Comparison of ENCODE assay signal across 12 mouse cellular contexts in the genomic region with DNA sequence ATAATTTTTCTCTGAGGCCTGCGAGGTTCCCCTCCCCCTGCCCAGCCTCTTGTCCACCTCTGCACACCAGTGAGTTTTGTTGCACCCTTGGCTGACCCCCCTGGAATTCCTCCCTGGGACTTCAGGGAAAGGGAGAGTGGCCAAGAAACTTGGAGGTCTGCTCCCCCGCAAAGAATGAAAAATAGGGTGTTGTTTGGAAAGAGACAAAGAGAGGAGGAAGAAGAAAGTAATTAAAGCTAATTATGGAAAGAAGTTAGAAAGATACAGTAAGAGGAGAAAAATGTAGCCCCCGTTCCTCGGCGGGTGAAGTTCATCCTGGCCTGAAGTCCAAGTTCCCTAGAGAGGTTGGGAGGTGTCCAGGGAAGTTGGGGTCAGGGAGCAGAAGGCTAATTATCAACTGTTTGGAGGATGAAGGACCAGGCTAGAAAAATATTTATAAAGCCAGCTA.
DNase-seq lines count a peak whose midpoint lies in the region; ATAC-seq and TF ChIP-seq lines count a peak whose summit lies in the region.
"Had no signal": no experiment of that assay in that cellular context is flagged by ENCODE, and none has a peak within 500 bp of the region (broad histone marks: within the 10 kb centered on the region; RNA-seq: fewer than 3 reads in every experiment).

No protein-coding gene starts in this region.

- H3K4me1 ChIP-seq in lung, embryonic 14.5 days (ENCODE audit: insufficient read depth) = no peaks in the 10 kb centered on the region
- 0 out of 2 replicates have a peak, but pooled peaks cover 3% of the 10 kb centered on the region for H3K4me1 ChIP-seq in stomach, embryonic 15.5 days
- H3K4me1 ChIP-seq: hindbrain, embryonic 13.5 days had no signal

- H3K27me3 ChIP-seq in lung, embryonic 14.5 days (ENCODE audit: insufficient read depth, low read length) = no peaks in the 10 kb centered on the region
- H3K27me3 ChIP-seq in stomach, embryonic 15.5 days (replicated peaks) = no peaks in the 10 kb centered on the region
- H3K27me3 ChIP-seq: hindbrain, embryonic 13.5 days had no signal

- H3K36me3 ChIP-seq in lung, embryonic 14.5 days (ENCODE audit: insufficient read depth) = no peaks in the 10 kb centered on the region
- H3K36me3 ChIP-seq in stomach, embryonic 15.5 days = no peaks in the 10 kb centered on the region
- H3K36me3 ChIP-seq: hindbrain, embryonic 13.5 days had no signal

- 30% methylated on average over 5 of the region's 5 CpGs for WGBS in lung, embryonic 14.5 days
- WGBS in stomach, embryonic 15.5 days = 32% methylated on average over 5 of the region's 5 CpGs

- H3K27ac ChIP-seq in lung, embryonic 14.5 days (ENCODE audit: low read depth) = peak overlapping the region; percentile 91
- peak overlapping the region; percentile 46 for H3K27ac ChIP-seq in stomach, embryonic 15.5 days
- H3K27ac ChIP-seq: hindbrain, embryonic 13.5 days had no signal

- no peaks in the 10 kb centered on the region for H3K9me3 ChIP-seq in lung, embryonic 14.5 days (ENCODE audit: low read depth, low read length)
- no peaks in the 10 kb centered on the region for H3K9me3 ChIP-seq in stomach, embryonic 15.5 days
- H3K9me3 ChIP-seq: hindbrain, embryonic 13.5 days had no signal

- no peak for TF ChIP-seq CTCF in lung, embryonic 14.5 days (IDR thresholded peaks at IDR 0.05; ENCODE audit: low read depth)

- no peak overlapping the region for H3K9ac ChIP-seq in lung, embryonic 14.5 days
- H3K9ac ChIP-seq in stomach, embryonic 15.5 days = no peak overlapping the region
- H3K9ac ChIP-seq: hindbrain, embryonic 13.5 days had no signal

- peak; percentile 90 for ATAC-seq in lung, embryonic 14.5 days (ENCODE audit: insufficient read depth)
- ATAC-seq in stomach, embryonic 15.5 days (ENCODE audit: insufficient read depth, low FRiP score, low read depth) = no peak
- ATAC-seq: activated CD4-positive, CD25-positive, alpha-beta regulatory T cell, adult 4 months had no signal

- H3K4me2 ChIP-seq in lung, embryonic 14.5 days = no peak overlapping the region
- H3K4me2 ChIP-seq in stomach, embryonic 15.5 days = no peak overlapping the region
- H3K4me2 ChIP-seq: hindbrain, embryonic 13.5 days had no signal

- intact Hi-C loops in left cerebral cortex, postnatal 25 days (cut with DNase I) = no loop called here

- H3K4me3 ChIP-seq in lung, embryonic 14.5 days (ENCODE audit: low read depth, low read length) = no peak overlapping the region
- H3K4me3 ChIP-seq in stomach, embryonic 15.5 days (replicated peaks) = no peak overlapping the region
- H3K4me3 ChIP-seq: erythroblast, embryonic 14.5 days; hindbrain, embryonic 13.5 days had no signal

- peak; percentile 25 for DNase-seq in adrenal gland, postnatal 10 days
- DNase-seq in adrenal gland, postnatal 25 days = no peak
- DNase-seq in lung, embryonic 14.5 days = peak; percentile 92
- no peak for DNase-seq in lung, postnatal 25 days (ENCODE audit: low spot score)
- peak; percentile 87 to 91 for DNase-seq in kidney, postnatal 36 days
- no peak for DNase-seq in layer of hippocampus, postnatal 25 days (ENCODE audit: extremely low spot score in 1 of 2, low spot score in 1 of 2)
- no peak for DNase-seq in left cerebral cortex, postnatal 25 days (ENCODE audit: low spot score in 2 of 2)
- DNase-seq: right cerebral cortex, adult 18-20 months had no signal

Comparison
In these comparisons a context has a peak if more than half of its experiments do, and no peak if none do; other contexts are left out.
1. DNase-seq: peak in adrenal gland, postnatal 10 days (single experiment), lung, embryonic 14.5 days (single experiment) and kidney, postnatal 36 days (2 of 2); none in adrenal gland, postnatal 25 days (single experiment), lung, postnatal 25 days (single experiment), layer of hippocampus, postnatal 25 days (0 of 2) and left cerebral cortex, postnatal 25 days (0 of 2).